Mouse (Mus musculus) heart, embryonic 14.5 days (tissue): ENCODE measurements around the gene Zc3h10. TPM values are rescaled to one million over a fixed set of nuclear protein-coding genes. Genes with fewer than 3 reads are reported as not detected.
"Not testable (repeated sequence)": the region's sequence is repeated elsewhere in the genome, so short reads cannot be mapped to it uniquely, and the experiment has no call there.

Experiments used
- ATAC-seq: fragments of 200-750 bp; cut with Nextera tagmentation; 2 replicates; pipeline ENCODE4 v1.8.0; 2017; ENCODE audit warnings: low read depth, moderate TSS enrichment; ENCODE audit not compliant: insufficient number of reproducible peaks, insufficient read depth, low FRiP score
- H3K27ac ChIP-seq, 2 experiments: fragments of 200-500 bp in 1 of 2; fragments of 300-500 bp in 1 of 2; sonication (generic) in 1 of 2; replicated peaks in 1 of 2; 2 replicates each; pipeline ENCODE4 v1.5.1; 2012 to 2014; ENCODE audit warnings: low read depth in 2 of 2, low read length in 2 of 2, control low read depth in 1 of 2, mild to moderate bottlenecking in 1 of 2, mixed read lengths in 1 of 2; ENCODE audit not compliant: control insufficient read depth in 1 of 2, insufficient read depth in 1 of 2
- H3K27me3 ChIP-seq: fragments of 300-500 bp; sonication (generic); 2 replicates; pipeline ENCODE4 v1.6.1; 2014; ENCODE audit warnings: mild to moderate bottlenecking, low read length, control low read depth; ENCODE audit not compliant: control insufficient read depth, insufficient read depth
- H3K36me3 ChIP-seq: fragments of 300-500 bp; sonication (generic); 2 replicates; pipeline ENCODE4 v1.6.1; 2014; ENCODE audit warnings: mild to moderate bottlenecking, control low read depth, low read length, mixed read lengths; ENCODE audit not compliant: control insufficient read depth, insufficient read depth
- H3K4me1 ChIP-seq, 2 experiments: fragments of 200-500 bp in 1 of 2; fragments of 300-500 bp in 1 of 2; sonication (generic) in 1 of 2; 2 replicates each; pipeline ENCODE4 v1.6.1; 2012 to 2014; ENCODE audit warnings: low read length in 2 of 2, control low read depth in 1 of 2, mixed read lengths in 1 of 2; ENCODE audit not compliant: control insufficient read depth in 2 of 2, insufficient read depth in 2 of 2
- H3K4me2 ChIP-seq: fragments of 300-500 bp; sonication (generic); 2 replicates; pipeline ENCODE4 v1.6.1; 2014; ENCODE audit warnings: mild to moderate bottlenecking, low read length
- H3K4me3 ChIP-seq, 2 experiments: fragments of 200-500 bp in 1 of 2; fragments of 300-500 bp in 1 of 2; sonication (generic) in 1 of 2; 2 replicates each; pipeline ENCODE4 v1.5.1; 2012 to 2014; ENCODE audit warnings: low read length in 2 of 2, mild to moderate bottlenecking in 2 of 2, control low read depth in 1 of 2, low read depth in 1 of 2, moderate library complexity in 1 of 2; ENCODE audit not compliant: control insufficient read depth in 1 of 2, insufficient read depth in 1 of 2
- H3K9ac ChIP-seq: fragments of 300-500 bp; sonication (generic); 2 replicates; pipeline ENCODE4 v1.6.1; 2014; ENCODE audit warnings: mild to moderate bottlenecking, low read length
- H3K9me3 ChIP-seq: fragments of 300-500 bp; sonication (generic); 2 replicates; pipeline ENCODE4 v1.6.1; 2016; ENCODE audit warnings: low read length, control low read depth; ENCODE audit not compliant: control insufficient read depth
- WGBS: fragments of 180-500 bp; shearing (Covaris S2); extraction: QIAGEN DNeasy Blood & Tissue Kit; methylation state at CpG from one replicate; pipeline ENCODE4 v1.1.7; 2014; 5-methylcytosine and 5-hydroxymethylcytosine counted together
- polyA plus RNA-seq: library from polyadenylated mRNA; unstranded; fragments of >200 nt; fragmentation: Nextera tagmentation; extraction: Ambion mirVana; gene quantifications from 2 replicates; pipeline ENCODE4 v1.2.1, GENCODE M21; 2014

Gene Zc3h10
- polyA plus RNA-seq, 1 experiment from 2014 or later: 8.2 TPM

- Histone ChIP-seq H3K9ac (no peak overlapping the region), H3K36me3 (peaks cover 53% of the 10 kb centered on the region), H3K4me2 (no peak overlapping the region), H3K4me1 (peaks cover 0 to 6% of the 10 kb centered on the region in 2 experiments; a peak in 1 of 4 replicates), H3K4me3 (no peak overlapping the region), H3K9me3 (no peaks in the 10 kb centered on the region), H3K27ac (no peak overlapping the region), H3K27me3 (no peaks in the 10 kb centered on the region)
- 83% methylated on average over 9 of the region's 9 CpGs for WGBS
- ATAC-seq: no peak
Observed at GRCm38 (mm10) chr10:128509203-128509602, 38.4 kb downstream of the Zc3h10 start.

- no peak overlapping the region for H3K27ac ChIP-seq
Observed at GRCm38 (mm10) chr10:128508260-128508659, 39.3 kb downstream of the Zc3h10 start.

GRCm38 (mm10) chr10:128505974-128506373 is 41.6 kb downstream of the Zc3h10 start:
- Histone ChIP-seq H3K27ac (no peak overlapping the region), H3K9me3 (no peaks in the 10 kb centered on the region), H3K9ac (no peak overlapping the region), H3K4me1 (peaks cover 0 to 6% of the 10 kb centered on the region in 2 experiments; a peak in 2 of 4 replicates), H3K27me3 (no peaks in the 10 kb centered on the region), H3K36me3 (peaks cover 23% of the 10 kb centered on the region), H3K4me3 (no peak overlapping the region), H3K4me2 (no peak overlapping the region)
- WGBS: 95% methylated on average over 14 of the region's 14 CpGs
- no peak for ATAC-seq

More at GRCm38 (mm10) chr10:128508260-128508659, 39.3 kb downstream of the Zc3h10 start:
- Histone ChIP-seq H3K4me3 (no peak overlapping the region), H3K9me3 (no peaks in the 10 kb centered on the region), H3K36me3 (peaks cover 44% of the 10 kb centered on the region), H3K9ac (no peak overlapping the region), H3K4me1 (peaks cover 0 to 6% of the 10 kb centered on the region in 2 experiments; a peak in 2 of 4 replicates), H3K27me3 (no peaks in the 10 kb centered on the region), H3K4me2 (no peak overlapping the region)
- WGBS: 75% methylated on average over 9 of the region's 9 CpGs
- no peak for ATAC-seq

GRCm38 (mm10) chr10:128505371-128505667 is 42.3 kb downstream of the Zc3h10 start:
- not testable (repeated sequence) for H3K9ac ChIP-seq, H3K27me3 ChIP-seq, H3K9me3 ChIP-seq, H3K4me3 ChIP-seq, H3K4me2 ChIP-seq, ATAC-seq, H3K27ac ChIP-seq, H3K4me1 ChIP-seq
- 74% methylated on average over 5 of the region's 5 CpGs for WGBS
- peaks cover 17% of the 10 kb centered on the region for H3K36me3 ChIP-seq

GRCm38 (mm10) chr10:128504641-128505370 is 42.8 kb downstream of the Zc3h10 start:
- Histone ChIP-seq H3K27me3 (no peaks in the 10 kb centered on the region), H3K4me1 (peaks cover 0 to 6% of the 10 kb centered on the region in 2 experiments; a peak in 2 of 4 replicates), H3K4me2 (no peak overlapping the region), H3K36me3 (peaks cover 12% of the 10 kb centered on the region), H3K27ac (no peak overlapping the region), H3K9ac (no peak overlapping the region), H3K4me3 (no peak overlapping the region), H3K9me3 (no peaks in the 10 kb centered on the region)
- WGBS: 67% methylated on average over 9 of the region's 9 CpGs
- no peak for ATAC-seq

- no peak overlapping the region for H3K27ac ChIP-seq
- WGBS: 75% methylated on average over 3 of the region's 3 CpGs
- H3K4me3 ChIP-seq: no peak overlapping the region
- no peak overlapping the region for H3K4me2 ChIP-seq
- H3K9ac ChIP-seq: no peak overlapping the region
- peaks cover 2 to 10% of the 10 kb centered on the region in 2 experiments; a peak in 3 of 4 replicates for H3K4me1 ChIP-seq
- H3K36me3 ChIP-seq: 0 out of 2 replicates have a peak, but pooled peaks cover 5% of the 10 kb centered on the region
- no peaks in the 10 kb centered on the region for H3K27me3 ChIP-seq
- ATAC-seq: no peak
- no peaks in the 10 kb centered on the region for H3K9me3 ChIP-seq
Observed at GRCm38 (mm10) chr10:128504012-128504411, 43.6 kb downstream of the Zc3h10 start.

- Histone ChIP-seq H3K27ac (no peak overlapping the region), H3K27me3 (no peaks in the 10 kb centered on the region), H3K4me2 (no peak overlapping the region), H3K9ac (no peak overlapping the region), H3K4me1 (peaks cover 2 to 10% of the 10 kb centered on the region in 2 experiments; a peak in 3 of 4 replicates), H3K36me3 (no peaks in the 10 kb centered on the region), H3K4me3 (no peak overlapping the region), H3K9me3 (no peaks in the 10 kb centered on the region)
- ATAC-seq: no peak
- WGBS: 74% methylated on average over 8 of the region's 8 CpGs
Observed at GRCm38 (mm10) chr10:128503532-128503931, 44.0 kb downstream of the Zc3h10 start.

- H3K27me3 ChIP-seq: no peaks in the 10 kb centered on the region
- WGBS: 74% methylated on average over 5 of the region's 5 CpGs
- peaks cover 4 to 21% of the 10 kb centered on the region in 2 experiments; a peak in 3 of 4 replicates for H3K4me1 ChIP-seq
- H3K4me2 ChIP-seq: no peak overlapping the region
- H3K9ac ChIP-seq: no peak overlapping the region
- no peaks in the 10 kb centered on the region for H3K36me3 ChIP-seq
- H3K9me3 ChIP-seq: no peaks in the 10 kb centered on the region
- H3K27ac ChIP-seq: no peak overlapping the region
- ATAC-seq: no peak
- no peak overlapping the region for H3K4me3 ChIP-seq
Observed at GRCm38 (mm10) chr10:128502341-128502740, 45.2 kb downstream of the Zc3h10 start.
